Mouse (Mus musculus) C2C12 (cell line): ENCODE data around the gene Tent4a.

ENCODE experiments used
- CEBPB ChIP-seq: IDR thresholded peaks from one replicate; pipeline ENCODE4 v1.6.1; 2011; ENCODE audit warnings: low read depth, mild to moderate bottlenecking, control low read depth, moderate library complexity
- CTCF ChIP-seq: IDR thresholded peaks from one replicate; pipeline ENCODE4 v1.5.1; 2011; ENCODE audit not compliant: control insufficient read depth, insufficient read depth, insufficient read length
- FOSL1 ChIP-seq: IDR thresholded peaks from one replicate; pipeline ENCODE4 v1.8.0; 2011; ENCODE audit warnings: mild to moderate bottlenecking, low read length; ENCODE audit not compliant: poor library complexity, insufficient read depth, severe bottlenecking
- USF1 ChIP-seq: IDR thresholded peaks from one replicate; pipeline ENCODE4 v1.6.1; 2011; ENCODE audit warnings: low read depth, mild to moderate bottlenecking, control low read depth, moderate library complexity

GRCm38 (mm10) chr13:69550831-69551230, 16.4 kb upstream of the Tent4a start:
- TF ChIP-seq USF1 (no peak), CTCF (no peak), CEBPB (no peak), FOSL1 (no peak)
